Mouse (Mus musculus): ENCODE results near the gene Dapk1. TPM values are rescaled to one million over a fixed set of nuclear protein-coding genes. Genes with fewer than 3 reads are reported as not detected.

Dapk1 gene
- polyA plus RNA-seq, 1 experiment from 2014 or later: 33.2 TPM

GRCm38 (mm10) chr13:60627843-60628656, 26.3 kb downstream of the Dapk1 start:
- no peak overlapping the region for H3K4me2 ChIP-seq (ENCODE audit: low read length)
- no peaks in the 10 kb centered on the region for H3K9me3 ChIP-seq (ENCODE audit: control insufficient read depth, low read length)
- H3K27ac ChIP-seq (ENCODE audit: low read depth, low read length): no peak overlapping the region
- H3K9ac ChIP-seq (ENCODE audit: low read depth, low read length): no peak overlapping the region
- WGBS: 26% methylated on average over 10 of the region's 15 CpGs
- ATAC-seq: peak; percentile 48; the same call in 1 of the 2 replicates
- H3K4me1 ChIP-seq (ENCODE audit: control insufficient read depth, insufficient read depth, low read depth, low read length): peaks cover 4% of the 10 kb centered on the region; the same call in 1 of the 2 replicates
- H3K4me3 ChIP-seq (ENCODE audit: low read length): no peak overlapping the region
- H3K27me3 ChIP-seq (replicated peaks; ENCODE audit: control insufficient read depth, insufficient read depth, low read length): no peaks in the 10 kb centered on the region
- no peaks in the 10 kb centered on the region for H3K36me3 ChIP-seq (ENCODE audit: control insufficient read depth, insufficient read depth, low read length)

- ATAC-seq: no peak
- no peak overlapping the region for H3K27ac ChIP-seq (ENCODE audit: low read depth, low read length)
- H3K27me3 ChIP-seq (replicated peaks; ENCODE audit: control insufficient read depth, insufficient read depth, low read length): no peaks in the 10 kb centered on the region
- H3K36me3 ChIP-seq (ENCODE audit: control insufficient read depth, insufficient read depth, low read length): no peaks in the 10 kb centered on the region
- H3K4me3 ChIP-seq (ENCODE audit: low read length): no peak overlapping the region
- no peak overlapping the region for H3K9ac ChIP-seq (ENCODE audit: low read depth, low read length)
- no peaks in the 10 kb centered on the region for H3K9me3 ChIP-seq (ENCODE audit: control insufficient read depth, low read length)
- H3K4me2 ChIP-seq (ENCODE audit: low read length): no peak overlapping the region
- WGBS: 10% methylated on average over 2 of the region's 2 CpGs
- H3K4me1 ChIP-seq (ENCODE audit: control insufficient read depth, insufficient read depth, low read depth, low read length): peaks cover 4% of the 10 kb centered on the region; the same call in 1 of the 2 replicates
Observed at GRCm38 (mm10) chr13:60628657-60628950, 26.9 kb downstream of the Dapk1 start.

- ATAC-seq: no peak
- Histone ChIP-seq H3K27ac (ENCODE audit: low read depth, low read length) (no peak overlapping the region), H3K36me3 (ENCODE audit: control insufficient read depth, insufficient read depth, low read length) (no peaks in the 10 kb centered on the region), H3K9me3 (ENCODE audit: control insufficient read depth, low read length) (no peaks in the 10 kb centered on the region), H3K27me3 (replicated peaks; ENCODE audit: control insufficient read depth, insufficient read depth, low read length) (no peaks in the 10 kb centered on the region), H3K9ac (ENCODE audit: low read depth, low read length) (no peak overlapping the region), H3K4me3 (ENCODE audit: low read length) (no peak overlapping the region), H3K4me2 (ENCODE audit: low read length) (no peak overlapping the region), H3K4me1 (ENCODE audit: control insufficient read depth, insufficient read depth, low read depth, low read length) (peaks cover 12% of the 10 kb centered on the region)
- 91% methylated on average over 9 of the region's 9 CpGs for WGBS
Observed at GRCm38 (mm10) chr13:60629419-60629818, 27.7 kb downstream of the Dapk1 start.

GRCm38 (mm10) chr13:60633945-60634344, 32.2 kb downstream of the Dapk1 start:
- 37% methylated on average over 6 of the region's 6 CpGs for WGBS
- H3K36me3 ChIP-seq (ENCODE audit: control insufficient read depth, insufficient read depth, low read length): no peaks in the 10 kb centered on the region
- H3K4me2 ChIP-seq (ENCODE audit: low read length): no peak overlapping the region
- H3K4me3 ChIP-seq (ENCODE audit: low read length): no peak overlapping the region
- no peak overlapping the region for H3K9ac ChIP-seq (ENCODE audit: low read depth, low read length)
- peaks cover 8% of the 10 kb centered on the region for H3K4me1 ChIP-seq (ENCODE audit: control insufficient read depth, insufficient read depth, low read depth, low read length)
- H3K27ac ChIP-seq (ENCODE audit: low read depth, low read length): no peak overlapping the region; the same call in 1 of the 2 replicates
- no peaks in the 10 kb centered on the region for H3K27me3 ChIP-seq (replicated peaks; ENCODE audit: control insufficient read depth, insufficient read depth, low read length)
- H3K9me3 ChIP-seq (ENCODE audit: control insufficient read depth, low read length): no peaks in the 10 kb centered on the region
- no peak for ATAC-seq

- Histone ChIP-seq H3K27ac (ENCODE audit: low read depth, low read length) (no peak overlapping the region), H3K4me1 (ENCODE audit: control insufficient read depth, insufficient read depth, low read depth, low read length) (peaks cover 8% of the 10 kb centered on the region), H3K9ac (ENCODE audit: low read depth, low read length) (no peak overlapping the region), H3K4me3 (ENCODE audit: low read length) (no peak overlapping the region), H3K9me3 (ENCODE audit: control insufficient read depth, low read length) (no peaks in the 10 kb centered on the region), H3K4me2 (ENCODE audit: low read length) (no peak overlapping the region), H3K36me3 (ENCODE audit: control insufficient read depth, insufficient read depth, low read length) (no peaks in the 10 kb centered on the region), H3K27me3 (replicated peaks; ENCODE audit: control insufficient read depth, insufficient read depth, low read length) (no peaks in the 10 kb centered on the region)
- no peak for ATAC-seq
- 61% methylated on average over 6 of the region's 6 CpGs for WGBS
Observed at GRCm38 (mm10) chr13:60635636-60636035, 33.9 kb downstream of the Dapk1 start.

- Histone ChIP-seq H3K4me3 (ENCODE audit: low read length) (no peak overlapping the region), H3K4me2 (ENCODE audit: low read length) (no peak overlapping the region), H3K36me3 (ENCODE audit: control insufficient read depth, insufficient read depth, low read length) (no peaks in the 10 kb centered on the region), H3K4me1 (ENCODE audit: control insufficient read depth, insufficient read depth, low read depth, low read length) (no peaks in the 10 kb centered on the region), H3K27me3 (replicated peaks; ENCODE audit: control insufficient read depth, insufficient read depth, low read length) (no peaks in the 10 kb centered on the region), H3K27ac (ENCODE audit: low read depth, low read length) (no peak overlapping the region), H3K9me3 (ENCODE audit: control insufficient read depth, low read length) (no peaks in the 10 kb centered on the region), H3K9ac (ENCODE audit: low read depth, low read length) (no peak overlapping the region)
- WGBS: 74% methylated on average over 11 of the region's 11 CpGs
- ATAC-seq: no peak
Observed at GRCm38 (mm10) chr13:60639482-60640055, 37.8 kb downstream of the Dapk1 start.

- ATAC-seq: no peak
- Histone ChIP-seq H3K27ac (ENCODE audit: low read depth, low read length) (no peak overlapping the region), H3K9me3 (ENCODE audit: control insufficient read depth, low read length) (no peaks in the 10 kb centered on the region), H3K4me3 (ENCODE audit: low read length) (no peak overlapping the region), H3K9ac (ENCODE audit: low read depth, low read length) (no peak overlapping the region), H3K36me3 (ENCODE audit: control insufficient read depth, insufficient read depth, low read length) (no peaks in the 10 kb centered on the region), H3K4me1 (ENCODE audit: control insufficient read depth, insufficient read depth, low read depth, low read length) (no peaks in the 10 kb centered on the region), H3K4me2 (ENCODE audit: low read length) (no peak overlapping the region), H3K27me3 (replicated peaks; ENCODE audit: control insufficient read depth, insufficient read depth, low read length) (no peaks in the 10 kb centered on the region)
- WGBS: 91% methylated on average over 7 of the region's 7 CpGs
Observed at GRCm38 (mm10) chr13:60640420-60640819, 38.7 kb downstream of the Dapk1 start.

- WGBS: 76% methylated on average over 5 of the region's 5 CpGs
Observed at GRCm38 (mm10) chr13:60644457-60644889, 42.7 kb downstream of the Dapk1 start.

GRCm38 (mm10) chr13:60646791-60647190, 45.0 kb downstream of the Dapk1 start:
- Histone ChIP-seq H3K4me3 (ENCODE audit: low read length) (no peak overlapping the region), H3K9ac (ENCODE audit: low read depth, low read length) (no peak overlapping the region)

More at GRCm38 (mm10) chr13:60644457-60644889, 42.7 kb downstream of the Dapk1 start:
- Histone ChIP-seq H3K4me1 (ENCODE audit: control insufficient read depth, insufficient read depth, low read depth, low read length) (no peaks in the 10 kb centered on the region), H3K9ac (ENCODE audit: low read depth, low read length) (no peak overlapping the region), H3K27me3 (replicated peaks; ENCODE audit: control insufficient read depth, insufficient read depth, low read length) (no peaks in the 10 kb centered on the region), H3K4me3 (ENCODE audit: low read length) (no peak overlapping the region), H3K4me2 (ENCODE audit: low read length) (no peak overlapping the region), H3K36me3 (ENCODE audit: control insufficient read depth, insufficient read depth, low read length) (no peaks in the 10 kb centered on the region), H3K9me3 (ENCODE audit: control insufficient read depth, low read length) (no peaks in the 10 kb centered on the region), H3K27ac (ENCODE audit: low read depth, low read length) (no peak overlapping the region)
- no peak for ATAC-seq

More at GRCm38 (mm10) chr13:60646791-60647190, 45.0 kb downstream of the Dapk1 start:
- Histone ChIP-seq H3K27ac (ENCODE audit: low read depth, low read length) (no peak overlapping the region), H3K9me3 (ENCODE audit: control insufficient read depth, low read length) (no peaks in the 10 kb centered on the region), H3K4me1 (ENCODE audit: control insufficient read depth, insufficient read depth, low read depth, low read length) (no peaks in the 10 kb centered on the region), H3K4me2 (ENCODE audit: low read length) (no peak overlapping the region), H3K27me3 (replicated peaks; ENCODE audit: control insufficient read depth, insufficient read depth, low read length) (no peaks in the 10 kb centered on the region), H3K36me3 (ENCODE audit: control insufficient read depth, insufficient read depth, low read length) (no peaks in the 10 kb centered on the region)
- no peak for ATAC-seq
- WGBS: 95% methylated on average over 3 of the region's 3 CpGs
